Mouse (Mus musculus): ENCODE data around the gene Plpp7. TPM values are rescaled to one million over a fixed set of nuclear protein-coding genes. Genes with fewer than 3 reads are reported as not detected.

Plpp7 gene
- total and polyA plus RNA-seq, 3 experiments: 7.3 to 15.1 TPM; not detected in 1

- TF ChIP-seq HCFC1 (IDR thresholded peaks at IDR 0.05; ENCODE audit: low read depth, low read length): peak; percentile 58; the same call in 1 of the 2 replicates
- TF ChIP-seq TBP (IDR thresholded peaks at IDR 0.05; ENCODE audit: low read depth, low read length): peak; percentile 96
- TF ChIP-seq KAT2A (conservative IDR thresholded peaks at IDR 0.05; ENCODE audit: low read depth, low read length): peak; percentile 10
- TF ChIP-seq CTCF (IDR thresholded peaks at IDR 0.05 in 2 of 3, conservative IDR thresholded peaks at IDR 0.05 in 1 of 3; ENCODE audit: control insufficient read depth in 1 of 3, insufficient read depth in 1 of 3, low read depth in 2 of 3, low read length in 3 of 3, poor library complexity in 1 of 3, severe bottlenecking in 1 of 3): no peak
- TF ChIP-seq EP300 (IDR thresholded peaks at IDR 0.05; ENCODE audit: low read depth in 1 of 2, low read length in 2 of 2): peak; percentile 97 to 99
- 0 out of 2 replicates have a peak, but pooled peaks have one; percentile 31 for TF ChIP-seq ZKSCAN1 (IDR thresholded peaks at IDR 0.05; ENCODE audit: low read depth, low read length)
- 0 out of 2 replicates have a peak, but pooled peaks have one; percentile 14 for TF ChIP-seq GABPA (IDR thresholded peaks at IDR 0.05; ENCODE audit: low read depth, low read length)
- TF ChIP-seq ETS1 (IDR thresholded peaks at IDR 0.05; ENCODE audit: low read depth, low read length): peak; percentile 93
- TF ChIP-seq CHD1 (IDR thresholded peaks at IDR 0.05; ENCODE audit: low read depth, low read length): no peak
- TF ChIP-seq ZC3H11A (IDR thresholded peaks at IDR 0.05; ENCODE audit: low read depth, low read length): no peak
- peak; percentile 92; the same call in 1 of the 2 replicates for TF ChIP-seq UBTF (IDR thresholded peaks at IDR 0.05; ENCODE audit: borderline replicate concordance, insufficient read depth, low read depth, low read length)
- TF ChIP-seq GATA1 (IDR thresholded peaks at IDR 0.05; ENCODE audit: low read depth, low read length): peak; percentile 98
- TF ChIP-seq ZNF384 (IDR thresholded peaks at IDR 0.05; ENCODE audit: low read depth, low read length): peak; percentile 63; the same call in 1 of the 2 replicates
- peak; percentile 97 for TF ChIP-seq SIN3A (IDR thresholded peaks at IDR 0.05; ENCODE audit: low read length)
- TF ChIP-seq NELFE (IDR thresholded peaks at IDR 0.05; ENCODE audit: low read depth, low read length): peak; percentile 67
Observed at GRCm38 (mm10) chr2:32127653-32128535, 32.6 kb downstream of the Plpp7 start (continued).

GRCm38 (mm10) chr2:32128536-32128841 is 33.2 kb downstream of the Plpp7 start:
- peaks cover 0 to 32% of the 10 kb centered on the region in 2 experiments; a peak in 2 of 4 replicates for H3K36me3 ChIP-seq (ENCODE audit: control insufficient read depth in 1 of 2, insufficient read depth in 2 of 2, low read length in 2 of 2)
- peak overlapping the region; percentile 4; the same call in 1 of the 2 replicates for H3K9ac ChIP-seq (ENCODE audit: control insufficient read depth, low read depth, low read length, poor library complexity, severe bottlenecking)
- no peaks in the 10 kb centered on the region for H3K79me2 ChIP-seq (ENCODE audit: control insufficient read depth, insufficient read depth, low read length, poor library complexity)
- no peak for DNase-seq (ENCODE audit: low read depth, low spot score)
- no peak overlapping the region for H3K4me3 ChIP-seq (ENCODE audit: control insufficient read depth in 1 of 2, insufficient read depth in 1 of 2, low read depth in 2 of 2, low read length in 2 of 2)
- H3K9me3 ChIP-seq (replicated peaks; ENCODE audit: insufficient read depth, low read length): no peaks in the 10 kb centered on the region
- H3K27ac ChIP-seq (ENCODE audit: control insufficient read depth, low read depth, low read length): peak overlapping the region; percentile 76
- no peak for TF ChIP-seq ELF1 (IDR thresholded peaks at IDR 0.05; ENCODE audit: low read depth, low read length)
- TF ChIP-seq POLR2A (IDR thresholded peaks at IDR 0.05; ENCODE audit: control insufficient read depth in 1 of 2, insufficient read depth in 1 of 2, low read depth in 1 of 2, low read length in 2 of 2, poor library complexity in 1 of 2): 0 out of 4 replicates have a peak, but pooled peaks of 1 of the 2 experiments have one; percentile 8
- H3K27me3 ChIP-seq (ENCODE audit: control insufficient read depth in 1 of 2, insufficient read depth in 2 of 2, low read length in 2 of 2): no peaks in the 10 kb centered on the region
- H3K4me1 ChIP-seq (ENCODE audit: control insufficient read depth in 1 of 2, insufficient read depth in 2 of 2, low read length in 2 of 2): peaks cover 27 to 41% of the 10 kb centered on the region in 2 experiments

Measured in MEL (cell line).